Mouse (Mus musculus) hindbrain, embryonic 16.5 days (tissue): ENCODE measurements around the gene Cntn6. TPM values are rescaled to one million over a fixed set of nuclear protein-coding genes. Genes with fewer than 3 reads are reported as not detected.
A peak's percentile ranks its signal among the peaks of the same experiment; 100 is the strongest.

Source experiments
- ATAC-seq: fragments of 200-750 bp; cut with Nextera tagmentation; 2 replicates; pipeline ENCODE4 v1.8.0; 2017; ENCODE audit warnings: moderate TSS enrichment, moderate library complexity
- H3K27ac ChIP-seq: fragments of 300-500 bp; sonication (generic); 2 replicates; pipeline ENCODE4 v1.5.1; 2014; ENCODE audit warnings: low read depth, mild to moderate bottlenecking, control low read depth, low read length, moderate library complexity
- H3K27me3 ChIP-seq: fragments of 300-500 bp; sonication (generic); replicated peaks from 2 replicates; pipeline ENCODE4 v1.6.1; 2014; ENCODE audit warnings: low read length; ENCODE audit not compliant: control insufficient read depth, insufficient read depth
- H3K36me3 ChIP-seq: fragments of 300-500 bp; sonication (generic); 2 replicates; pipeline ENCODE4 v1.6.1; 2014; ENCODE audit warnings: mild to moderate bottlenecking, low read length, moderate library complexity, mixed read lengths; ENCODE audit not compliant: control insufficient read depth, insufficient read depth
- H3K4me1 ChIP-seq: fragments of 300-500 bp; sonication (generic); 2 replicates; pipeline ENCODE4 v1.6.1; 2014; ENCODE audit warnings: low read depth, low read length; ENCODE audit not compliant: control insufficient read depth, insufficient read depth
- H3K4me2 ChIP-seq: fragments of 300-500 bp; sonication (generic); 2 replicates; pipeline ENCODE4 v1.6.1; 2014; ENCODE audit warnings: mild to moderate bottlenecking, low read length, control low read depth, moderate library complexity
- H3K4me3 ChIP-seq: fragments of 300-500 bp; sonication (generic); 2 replicates; pipeline ENCODE4 v1.5.1; 2014; ENCODE audit warnings: mild to moderate bottlenecking, low read length, control low read depth, moderate library complexity
- H3K9ac ChIP-seq: fragments of 300-500 bp; sonication (generic); 2 replicates; pipeline ENCODE4 v1.6.1; 2014; ENCODE audit warnings: low read depth, mild to moderate bottlenecking, control low read depth, low read length, moderate library complexity
- H3K9me3 ChIP-seq: fragments of 300-500 bp; sonication (generic); 2 replicates; pipeline ENCODE4 v1.6.1; 2014; ENCODE audit warnings: mild to moderate bottlenecking, low read length, moderate library complexity; ENCODE audit not compliant: control insufficient read depth
- WGBS: fragments of 180-500 bp; shearing (Covaris S2); extraction: QIAGEN DNeasy Blood & Tissue Kit; methylation state at CpG from one replicate; pipeline ENCODE4 v1.1.7; 2014; 5-methylcytosine and 5-hydroxymethylcytosine counted together
- polyA plus RNA-seq: library from polyadenylated mRNA; unstranded; fragments of >200 nt; fragmentation: Nextera tagmentation; extraction: Ambion mirVana; gene quantifications from 2 replicates; pipeline ENCODE4 v1.2.1, GENCODE M21; 2015

Gene Cntn6
- 15.2 and 15.9 TPM in 2 replicates for polyA plus RNA-seq

GRCm38 (mm10) chr6:104492490-104493431 lies at the start of gene Cntn6:
Gene Cntn6 (plus strand): TSS chr6:104492790.
- peak within 1 kb of the TSS; percentile 37 for H3K4me3 ChIP-seq
- peaks cover 5% of the 10 kb centered on the region; the same call in 1 of the 2 replicates for H3K4me1 ChIP-seq
- H3K36me3 ChIP-seq, result no peaks in the 10 kb centered on the region
- peak within 1 kb of the TSS; percentile 72 for H3K27ac ChIP-seq
- no peaks in the 10 kb centered on the region for H3K9me3 ChIP-seq
- no peaks in the 10 kb centered on the region for H3K27me3 ChIP-seq
- peak within 1 kb of the TSS; percentile 52 for H3K9ac ChIP-seq
- peak within 1 kb of the TSS; percentile 63 for H3K4me2 ChIP-seq
- ATAC-seq, result peak; percentile 94
- WGBS, result 14% methylated on average over 11 of the region's 11 CpGs

GRCm38 (mm10) chr6:104443731-104444130 lies 48.9 kb upstream of the Cntn6 start:
- Histone ChIP-seq H3K9ac (no peak overlapping the region), H3K27ac (no peak overlapping the region), H3K4me3 (no peak overlapping the region), H3K27me3 (no peaks in the 10 kb centered on the region), H3K4me2 (no peak overlapping the region), H3K36me3 (no peaks in the 10 kb centered on the region), H3K4me1 (no peaks in the 10 kb centered on the region), H3K9me3 (no peaks in the 10 kb centered on the region)
- ATAC-seq, result no peak
- WGBS, result 59% methylated on average over 3 of the region's 3 CpGs

DNA sequence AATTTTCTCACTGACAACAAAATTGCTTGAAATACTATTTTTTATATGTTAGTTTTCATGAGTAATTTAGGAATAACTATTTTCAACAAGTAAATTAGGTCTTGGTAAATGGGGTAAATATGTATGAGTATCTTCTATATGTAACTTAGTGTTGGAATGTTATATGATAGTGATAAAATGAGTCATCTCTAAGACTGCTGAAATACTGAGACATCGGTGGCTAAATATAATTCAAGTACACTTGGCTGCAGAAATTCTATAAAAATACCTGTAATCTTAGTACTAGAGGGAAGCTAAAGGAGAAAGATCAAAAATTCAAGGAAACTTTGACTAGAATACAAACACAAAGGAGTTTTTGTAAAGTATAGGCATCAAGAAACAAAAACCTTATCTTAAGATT lies 21.9 kb upstream of the Cntn6 start:
- H3K27me3 ChIP-seq, result no peaks in the 10 kb centered on the region
- WGBS, result 98% methylated on average over 1 of the region's 1 CpGs
- no peak overlapping the region for H3K4me2 ChIP-seq
- H3K27ac ChIP-seq, result no peak overlapping the region
- H3K36me3 ChIP-seq, result no peaks in the 10 kb centered on the region
- H3K4me1 ChIP-seq, result no peaks in the 10 kb centered on the region
- no peak overlapping the region for H3K4me3 ChIP-seq
- no peak overlapping the region for H3K9ac ChIP-seq
- no peak for ATAC-seq
- no peaks in the 10 kb centered on the region for H3K9me3 ChIP-seq

DNA sequence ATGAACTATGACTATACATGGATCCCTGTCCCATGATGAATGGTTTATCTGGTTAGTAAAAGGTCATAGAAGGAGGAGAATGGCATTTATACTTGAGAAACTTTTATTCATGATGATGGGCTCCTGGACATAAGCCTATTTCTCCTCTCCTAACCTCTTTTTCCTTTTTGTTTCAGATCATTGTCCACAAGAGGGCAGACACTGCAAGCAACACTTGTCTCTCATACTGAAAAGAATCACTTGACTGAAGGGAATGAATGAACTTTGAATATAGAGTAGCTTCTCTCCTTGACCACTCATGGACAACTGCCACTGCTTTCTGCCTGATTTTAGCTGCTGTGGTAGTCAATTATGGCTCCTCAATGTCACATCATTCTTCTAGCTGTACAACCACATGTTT lies 13.3 kb upstream of the Cntn6 start:
- no peak overlapping the region for H3K27ac ChIP-seq
- no peak overlapping the region for H3K4me2 ChIP-seq
- H3K9ac ChIP-seq, result no peak overlapping the region
- no peaks in the 10 kb centered on the region for H3K9me3 ChIP-seq
- no peaks in the 10 kb centered on the region for H3K4me1 ChIP-seq
- H3K36me3 ChIP-seq, result no peaks in the 10 kb centered on the region
- H3K27me3 ChIP-seq, result no peaks in the 10 kb centered on the region
- H3K4me3 ChIP-seq, result no peak overlapping the region
- ATAC-seq, result no peak

DNA sequence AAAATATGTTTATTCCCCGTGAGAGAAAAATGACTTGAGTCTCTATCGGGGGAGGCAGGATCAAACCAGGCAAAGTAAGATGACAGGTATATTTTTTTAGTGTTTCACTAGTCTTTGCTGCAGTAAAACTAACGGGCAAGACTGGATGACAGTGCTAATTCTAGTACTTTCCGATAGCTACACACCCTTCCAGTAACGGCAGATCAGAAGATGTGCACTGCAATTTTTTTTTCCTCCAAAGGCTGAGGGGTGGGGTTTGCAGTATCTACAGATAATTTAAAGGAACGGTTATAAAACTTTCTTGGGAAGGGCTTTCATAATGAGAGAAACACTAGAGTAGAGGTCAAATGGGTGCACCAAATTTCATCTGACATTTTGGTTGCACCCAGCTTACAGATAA lies 869 bp downstream of the Cntn6 start:
- 39% methylated on average over 6 of the region's 6 CpGs for WGBS

DNA sequence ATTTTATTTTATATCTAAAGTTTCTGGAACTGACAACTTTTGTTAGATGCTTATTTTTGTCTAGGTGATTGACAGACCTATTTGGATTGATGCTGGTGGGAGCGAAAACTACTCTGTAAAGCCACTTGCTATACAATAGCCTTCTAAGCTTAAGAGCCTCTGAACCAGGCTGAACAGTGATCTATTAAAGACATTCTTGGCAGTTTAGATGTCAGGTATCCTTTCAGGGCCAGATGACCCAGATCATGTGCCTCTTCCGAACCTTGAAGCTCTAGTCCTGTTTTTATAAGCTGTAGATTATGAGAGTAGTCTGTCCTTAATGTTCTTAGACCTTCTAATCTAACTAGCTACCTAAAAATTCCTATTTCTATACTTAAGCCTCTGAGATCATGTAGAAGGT lies 3.2 kb downstream of the Cntn6 start:
- Histone ChIP-seq H3K27ac (no peak overlapping the region), H3K9ac (no peak overlapping the region), H3K9me3 (no peaks in the 10 kb centered on the region), H3K27me3 (no peaks in the 10 kb centered on the region), H3K4me3 (no peak overlapping the region), H3K36me3 (no peaks in the 10 kb centered on the region), H3K4me2 (no peak overlapping the region), H3K4me1 (peaks cover 5% of the 10 kb centered on the region; the same call in 1 of the 2 replicates)
- no peak for ATAC-seq
- 75% methylated on average over 2 of the region's 2 CpGs for WGBS

More for the DNA sequence above, 869 bp downstream of the Cntn6 start:
- ATAC-seq, result peak; percentile 44
- H3K4me1 ChIP-seq, result peaks cover 5% of the 10 kb centered on the region; the same call in 1 of the 2 replicates
- no peaks in the 10 kb centered on the region for H3K36me3 ChIP-seq
- H3K4me3 ChIP-seq, result peak overlapping the region; percentile 37
- H3K9me3 ChIP-seq, result no peaks in the 10 kb centered on the region
- H3K9ac ChIP-seq, result peak overlapping the region; percentile 52
- H3K27me3 ChIP-seq, result no peaks in the 10 kb centered on the region
- peak overlapping the region; percentile 63 for H3K4me2 ChIP-seq
- peak overlapping the region; percentile 72; the same call in 1 of the 2 replicates for H3K27ac ChIP-seq

DNA sequence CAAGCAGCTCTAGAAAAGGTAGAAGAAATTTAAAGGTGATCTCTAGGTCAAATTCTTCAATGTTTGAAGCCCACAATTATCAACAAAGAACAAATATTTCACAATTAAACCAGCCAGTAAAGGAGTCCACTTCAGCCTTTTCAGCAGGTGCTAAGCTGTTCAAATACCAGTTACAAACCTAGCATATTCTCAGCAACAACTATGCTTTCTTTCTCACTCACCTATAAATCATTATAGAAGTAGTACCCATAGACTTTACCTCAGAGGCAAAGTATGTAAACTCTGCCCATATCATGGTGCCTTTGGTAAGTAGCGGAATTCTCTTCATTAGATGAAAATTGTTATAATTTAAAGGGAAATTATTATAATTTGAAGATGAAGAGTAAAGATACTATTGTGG lies 71.4 kb downstream of the Cntn6 start:
- H3K4me2 ChIP-seq, result no peak overlapping the region
- no peaks in the 10 kb centered on the region for H3K27me3 ChIP-seq
- H3K4me3 ChIP-seq, result no peak overlapping the region
- H3K4me1 ChIP-seq, result no peaks in the 10 kb centered on the region
- 98% methylated on average over 1 of the region's 1 CpGs for WGBS
- H3K9me3 ChIP-seq, result no peaks in the 10 kb centered on the region
- H3K9ac ChIP-seq, result no peak overlapping the region
- no peaks in the 10 kb centered on the region for H3K36me3 ChIP-seq
- no peak for ATAC-seq
- H3K27ac ChIP-seq, result no peak overlapping the region

DNA sequence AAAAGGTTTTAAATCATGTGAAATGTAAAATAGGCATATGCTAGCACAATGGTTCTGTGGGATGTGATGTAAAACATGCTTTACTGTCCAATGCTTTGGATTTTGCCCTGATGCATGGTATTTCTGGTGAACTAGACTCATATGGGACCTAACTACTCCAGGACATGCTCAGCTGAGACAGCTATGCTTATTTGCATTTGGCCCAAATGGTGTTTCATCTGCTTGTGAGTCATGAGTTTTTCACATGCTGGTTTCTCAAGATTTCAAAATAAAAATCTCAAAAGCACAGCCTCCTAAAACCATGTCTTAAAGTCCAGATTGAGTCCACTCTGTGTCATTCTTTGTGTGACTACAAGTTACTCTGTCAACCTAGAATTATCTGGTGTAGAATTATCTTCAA lies 77.0 kb downstream of the Cntn6 start:
- Histone ChIP-seq H3K9ac (no peak overlapping the region), H3K9me3 (no peaks in the 10 kb centered on the region), H3K36me3 (no peaks in the 10 kb centered on the region), H3K4me3 (no peak overlapping the region), H3K4me1 (no peaks in the 10 kb centered on the region), H3K4me2 (no peak overlapping the region), H3K27ac (no peak overlapping the region), H3K27me3 (no peaks in the 10 kb centered on the region)
- ATAC-seq, result no peak

DNA sequence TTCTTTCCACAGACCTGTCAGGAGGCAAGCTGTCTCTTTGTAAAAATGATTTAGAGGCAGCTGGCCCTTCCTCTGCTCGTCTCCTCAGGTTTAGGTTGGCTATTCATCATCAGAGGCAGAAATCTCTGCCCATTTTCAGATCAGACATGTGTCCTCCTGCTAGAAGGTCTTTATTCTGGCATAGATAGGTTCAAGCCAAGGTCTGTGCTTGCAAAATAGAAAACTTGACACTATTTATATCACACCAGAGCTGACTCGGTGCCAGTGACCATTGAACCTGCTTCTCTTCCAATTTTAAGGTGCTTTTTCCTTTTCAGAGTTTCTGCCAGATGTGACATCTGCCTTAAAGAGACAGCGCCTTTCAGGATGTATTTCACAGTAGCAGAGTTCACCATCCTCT lies 95.4 kb downstream of the Cntn6 start:
- no peak overlapping the region for H3K27ac ChIP-seq
- H3K9ac ChIP-seq, result no peak overlapping the region
- H3K9me3 ChIP-seq, result no peaks in the 10 kb centered on the region
- no peaks in the 10 kb centered on the region for H3K36me3 ChIP-seq
- ATAC-seq, result no peak
- no peaks in the 10 kb centered on the region for H3K4me1 ChIP-seq
- H3K4me2 ChIP-seq, result no peak overlapping the region
- no peak overlapping the region for H3K4me3 ChIP-seq
- H3K27me3 ChIP-seq, result no peaks in the 10 kb centered on the region
- WGBS, result 61% methylated on average over 3 of the region's 3 CpGs
